Mouse (Mus musculus) heart, postnatal 10 days (tissue): ENCODE results near the gene Tmem214. TPM values are rescaled to one million over a fixed set of nuclear protein-coding genes. Genes with fewer than 3 reads are reported as not detected.
A peak's percentile ranks its signal among the peaks of the same experiment; 100 is the strongest.
"Not testable (repeated sequence)": the region's sequence is repeated elsewhere in the genome, so short reads cannot be mapped to it uniquely, and the experiment has no call there.

Source experiments
- DNase-seq, 2 experiments: peaks; one replicate each; pipeline ENCODE4 v3.0.0; 2021
- intact Hi-C: fragments of 180-260 bp; cut with DNase I; formaldehyde crosslinking; loops from one replicate; pipeline ENCODE4 v1.15.1; 2025
- total RNA-seq, 2 experiments: library from RNA; stranded (reverse); gene quantifications; 2 replicates each; pipeline ENCODE4 v1.2.3; 2021

Tmem214 gene
- total RNA-seq, 2 experiments from 2014 or later, result 48.9 TPM

GRCm38 (mm10) chr5:30872574-30872973, 4.8 kb downstream of the Tmem214 start:
- intact Hi-C loops, result no loop called here
- no peak for DNase-seq

GRCm38 (mm10) chr5:30874365-30874764, 6.6 kb downstream of the Tmem214 start:
- no peak for DNase-seq
- intact Hi-C loops, result no loop called here

GRCm38 (mm10) chr5:30878616-30879015, 10.8 kb downstream of the Tmem214 start:
- intact Hi-C loops, result no loop called here
- peak; percentile 26 to 50 for DNase-seq

GRCm38 (mm10) chr5:30879347-30879943, 11.6 kb downstream of the Tmem214 start:
- intact Hi-C loops, result no loop called here
- no peak for DNase-seq

- intact Hi-C loops, DNase-seq: not testable (repeated sequence)
Observed at GRCm38 (mm10) chr5:30881839-30882238, 14.0 kb downstream of the Tmem214 start.

- no peak for DNase-seq
- intact Hi-C loops, result no loop called here
Observed at GRCm38 (mm10) chr5:30886209-30886608, 18.4 kb downstream of the Tmem214 start.

GRCm38 (mm10) chr5:30886731-30887130, 18.9 kb downstream of the Tmem214 start:
- intact Hi-C loops, result no loop called here
- DNase-seq, result no peak

- intact Hi-C loops, result no loop called here
- DNase-seq, result peak; percentile 74 to 75
Observed at GRCm38 (mm10) chr5:30887331-30887761, 19.5 kb downstream of the Tmem214 start.

GRCm38 (mm10) chr5:30887858-30888336, 20.1 kb downstream of the Tmem214 start:
- intact Hi-C loops, result loop anchor here (1.0 to 2.0 kb wide), 2 partner anchors 19 to 25 kb away; partner anchors contain the start of gene Emilin1
- DNase-seq, result peak; percentile 95

GRCm38 (mm10) chr5:30888337-30889087, 20.7 kb downstream of the Tmem214 start, which contains the start of gene Agbl5:
Gene Agbl5, plus strand, starts transcription at chr5:30888694.
- intact Hi-C loops, result loop anchor here (1.0 to 2.0 kb wide), 2 partner anchors 19 to 24 kb away; partner anchors contain the start of gene Emilin1
- DNase-seq, result peak; percentile 95

GRCm38 (mm10) chr5:30889088-30889754, 21.4 kb downstream of the Tmem214 start:
- DNase-seq, result no peak
- intact Hi-C loops, result loop anchor here (2.0 kb wide), 1 partner anchor 24 kb away; the partner anchor contains the start of gene Emilin1

GRCm38 (mm10) chr5:30890375-30890774, 22.6 kb downstream of the Tmem214 start:
- no peak for DNase-seq
- intact Hi-C loops, result no loop called here

GRCm38 (mm10) chr5:30901860-30902259, 34.0 kb downstream of the Tmem214 start:
- intact Hi-C loops, result no loop called here
- DNase-seq, result no peak

- intact Hi-C loops, result loop anchor here (1.0 kb wide), 1 partner anchor 15 kb away; no protein-coding TSS in a partner anchor
- peak; percentile 99 for DNase-seq
Observed at GRCm38 (mm10) chr5:30907413-30908059, 39.7 kb downstream of the Tmem214 start, which contains the start of gene Ost4. Gene Ost4, minus strand, starts transcription at chr5:30907788.

GRCm38 (mm10) chr5:30908426-30909299, 40.9 kb downstream of the Tmem214 start:
- intact Hi-C loops, result no loop called here
- peak; percentile 70 to 80 for DNase-seq

- peak; percentile 45 to 49 for DNase-seq
- intact Hi-C loops, result no loop called here
Observed at GRCm38 (mm10) chr5:30909300-30909659, 41.5 kb downstream of the Tmem214 start.

GRCm38 (mm10) chr5:30909863-30910262, 42.1 kb downstream of the Tmem214 start:
- DNase-seq, result no peak
- intact Hi-C loops, result no loop called here

GRCm38 (mm10) chr5:30910481-30910880, 42.7 kb downstream of the Tmem214 start:
- no peak for DNase-seq
- intact Hi-C loops, result no loop called here

- peak in 1 of 2 experiments; percentile 48 for DNase-seq
- intact Hi-C loops, result loop anchor here (2.0 kb wide), 1 partner anchor 23 kb away; the partner anchor contains the start of gene Agbl5
Observed at GRCm38 (mm10) chr5:30912156-30912555, 44.3 kb downstream of the Tmem214 start.
